Mouse (Mus musculus) heart, embryonic 14.5 days (tissue): ENCODE data around the gene Mpped2. TPM values are rescaled to one million over a fixed set of nuclear protein-coding genes. Genes with fewer than 3 reads are reported as not detected.

Experiments
- ATAC-seq: fragments of 200-750 bp; cut with Nextera tagmentation; 2 replicates; pipeline ENCODE4 v1.8.0; 2017; ENCODE audit warnings: low read depth, moderate TSS enrichment; ENCODE audit not compliant: insufficient number of reproducible peaks, insufficient read depth, low FRiP score
- H3K27ac ChIP-seq, 2 experiments: fragments of 200-500 bp in 1 of 2; fragments of 300-500 bp in 1 of 2; sonication (generic) in 1 of 2; replicated peaks in 1 of 2; 2 replicates each; pipeline ENCODE4 v1.5.1; 2012 to 2014; ENCODE audit warnings: low read depth in 2 of 2, low read length in 2 of 2, control low read depth in 1 of 2, mild to moderate bottlenecking in 1 of 2, mixed read lengths in 1 of 2; ENCODE audit not compliant: control insufficient read depth in 1 of 2, insufficient read depth in 1 of 2
- H3K27me3 ChIP-seq: fragments of 300-500 bp; sonication (generic); 2 replicates; pipeline ENCODE4 v1.6.1; 2014; ENCODE audit warnings: mild to moderate bottlenecking, low read length, control low read depth; ENCODE audit not compliant: control insufficient read depth, insufficient read depth
- H3K36me3 ChIP-seq: fragments of 300-500 bp; sonication (generic); 2 replicates; pipeline ENCODE4 v1.6.1; 2014; ENCODE audit warnings: mild to moderate bottlenecking, control low read depth, low read length, mixed read lengths; ENCODE audit not compliant: control insufficient read depth, insufficient read depth
- H3K4me1 ChIP-seq, 2 experiments: fragments of 200-500 bp in 1 of 2; fragments of 300-500 bp in 1 of 2; sonication (generic) in 1 of 2; 2 replicates each; pipeline ENCODE4 v1.6.1; 2012 to 2014; ENCODE audit warnings: low read length in 2 of 2, control low read depth in 1 of 2, mixed read lengths in 1 of 2; ENCODE audit not compliant: control insufficient read depth in 2 of 2, insufficient read depth in 2 of 2
- H3K4me2 ChIP-seq: fragments of 300-500 bp; sonication (generic); 2 replicates; pipeline ENCODE4 v1.6.1; 2014; ENCODE audit warnings: mild to moderate bottlenecking, low read length
- H3K4me3 ChIP-seq, 2 experiments: fragments of 200-500 bp in 1 of 2; fragments of 300-500 bp in 1 of 2; sonication (generic) in 1 of 2; 2 replicates each; pipeline ENCODE4 v1.5.1; 2012 to 2014; ENCODE audit warnings: low read length in 2 of 2, mild to moderate bottlenecking in 2 of 2, control low read depth in 1 of 2, low read depth in 1 of 2, moderate library complexity in 1 of 2; ENCODE audit not compliant: control insufficient read depth in 1 of 2, insufficient read depth in 1 of 2
- H3K9ac ChIP-seq: fragments of 300-500 bp; sonication (generic); 2 replicates; pipeline ENCODE4 v1.6.1; 2014; ENCODE audit warnings: mild to moderate bottlenecking, low read length
- H3K9me3 ChIP-seq: fragments of 300-500 bp; sonication (generic); 2 replicates; pipeline ENCODE4 v1.6.1; 2016; ENCODE audit warnings: low read length, control low read depth; ENCODE audit not compliant: control insufficient read depth
- WGBS: fragments of 180-500 bp; shearing (Covaris S2); extraction: QIAGEN DNeasy Blood & Tissue Kit; methylation state at CpG from one replicate; pipeline ENCODE4 v1.1.7; 2014; 5-methylcytosine and 5-hydroxymethylcytosine counted together
- polyA plus RNA-seq: library from polyadenylated mRNA; unstranded; fragments of >200 nt; fragmentation: Nextera tagmentation; extraction: Ambion mirVana; gene quantifications from 2 replicates; pipeline ENCODE4 v1.2.1, GENCODE M21; 2014

Mpped2 gene
- polyA plus RNA-seq, 1 experiment from 2014 or later, result 68.7 TPM

DNA sequence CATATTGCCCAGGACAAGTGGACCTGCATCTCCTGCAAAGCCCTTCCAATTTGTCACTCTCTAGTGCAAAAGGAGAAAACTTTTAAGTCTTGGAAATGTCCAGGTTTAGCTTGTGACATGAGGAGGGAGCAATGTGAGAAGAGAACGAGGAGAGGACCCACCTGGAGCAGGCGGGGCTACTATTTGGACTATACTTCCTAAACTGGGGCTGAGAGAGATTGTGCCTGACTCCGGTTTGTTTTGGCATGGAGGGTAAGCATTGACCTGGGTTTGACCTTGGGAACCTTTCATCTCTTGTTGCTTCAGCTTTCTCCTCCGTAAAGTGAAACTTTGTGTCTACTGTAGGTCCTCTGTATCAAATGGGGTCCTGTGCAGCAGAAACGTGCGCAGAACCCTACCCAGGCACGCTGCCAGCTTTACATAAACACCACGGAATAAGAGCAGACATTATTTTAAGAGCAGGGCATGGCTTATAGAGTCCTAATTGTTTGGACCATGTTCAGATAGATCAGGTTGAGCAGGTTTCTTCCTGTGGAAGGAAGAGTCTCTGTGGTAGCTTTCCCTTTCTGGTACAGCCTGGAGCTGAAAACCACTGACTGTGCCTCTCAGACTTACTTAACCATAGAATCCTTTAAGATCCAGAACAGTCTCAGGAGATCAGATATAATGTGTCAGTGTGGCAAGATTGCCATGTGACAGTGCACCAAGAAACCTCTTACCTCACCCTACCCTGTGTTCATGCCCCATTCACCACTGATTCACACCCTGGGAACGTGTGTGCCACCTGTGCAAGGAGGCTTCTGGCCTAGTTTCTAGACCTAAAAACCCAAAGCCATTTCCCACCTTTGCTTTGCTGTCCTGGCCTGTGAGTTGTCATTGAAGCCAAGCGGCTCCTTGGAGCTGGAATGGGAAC lies 152.0 kb downstream of the Mpped2 start:
- no peaks in the 10 kb centered on the region for H3K27me3 ChIP-seq
- no peaks in the 10 kb centered on the region for H3K9me3 ChIP-seq
- peak overlapping the region; percentile 53 for H3K4me2 ChIP-seq
- H3K9ac ChIP-seq, result 0 out of 2 replicates have a peak overlapping the region, but pooled peaks have one; percentile 34
- no peaks in the 10 kb centered on the region for H3K36me3 ChIP-seq
- peak overlapping the region; percentile 56 to 69 for H3K27ac ChIP-seq
- no peak for ATAC-seq
- no peak overlapping the region for H3K4me3 ChIP-seq
- H3K4me1 ChIP-seq, result peaks cover 18 to 37% of the 10 kb centered on the region in 2 experiments
- WGBS, result 30% methylated on average over 10 of the region's 10 CpGs

- H3K9ac ChIP-seq, result no peak overlapping the region
- WGBS, result 47% methylated on average over 4 of the region's 4 CpGs
- H3K27ac ChIP-seq, result peak overlapping the region in 1 of 2 experiments; percentile 49; a peak in 2 of 4 replicates
Observed at GRCm38 (mm10) chr2:106846511-106846910, 153.4 kb downstream of the Mpped2 start.

DNA sequence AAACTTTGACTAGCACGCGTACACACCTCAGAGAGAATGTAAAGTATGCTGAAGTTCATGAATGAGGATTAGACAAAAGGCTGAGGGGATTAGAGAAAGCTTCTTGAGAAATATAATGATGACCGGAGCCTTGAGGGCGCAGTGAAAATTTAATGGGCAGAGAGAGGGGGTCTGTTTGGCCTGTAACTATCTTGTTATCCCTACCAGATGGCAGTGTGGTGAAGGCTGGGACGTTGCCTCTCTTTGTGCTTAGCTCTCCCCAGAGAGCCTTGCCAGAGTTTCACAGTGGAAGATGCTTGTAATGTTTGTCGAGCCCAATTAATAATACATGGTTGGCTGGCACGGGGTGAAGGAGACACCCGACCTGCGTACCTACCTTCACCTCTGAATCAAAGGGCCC lies 156.3 kb downstream of the Mpped2 start:
- no peak overlapping the region for H3K9ac ChIP-seq
- H3K4me3 ChIP-seq, result no peak overlapping the region
- 84% methylated on average over 9 of the region's 9 CpGs for WGBS
- ATAC-seq, result no peak
- H3K9me3 ChIP-seq, result no peaks in the 10 kb centered on the region
- H3K36me3 ChIP-seq, result no peaks in the 10 kb centered on the region
- no peak overlapping the region for H3K27ac ChIP-seq
- no peaks in the 10 kb centered on the region for H3K27me3 ChIP-seq
- no peak overlapping the region for H3K4me2 ChIP-seq
- peaks cover 20 to 40% of the 10 kb centered on the region in 2 experiments for H3K4me1 ChIP-seq

More at GRCm38 (mm10) chr2:106846511-106846910, 153.4 kb downstream of the Mpped2 start:
- Histone ChIP-seq H3K4me2 (no peak overlapping the region), H3K27me3 (no peaks in the 10 kb centered on the region), H3K4me3 (no peak overlapping the region), H3K9me3 (no peaks in the 10 kb centered on the region), H3K4me1 (peaks cover 19 to 37% of the 10 kb centered on the region in 2 experiments), H3K36me3 (no peaks in the 10 kb centered on the region)
- ATAC-seq, result no peak

GRCm38 (mm10) chr2:106851515-106851914 lies 158.4 kb downstream of the Mpped2 start:
- Histone ChIP-seq H3K4me2 (no peak overlapping the region), H3K9me3 (no peaks in the 10 kb centered on the region), H3K4me1 (peaks cover 27 to 42% of the 10 kb centered on the region in 2 experiments), H3K9ac (no peak overlapping the region), H3K27me3 (no peaks in the 10 kb centered on the region), H3K27ac (no peak overlapping the region), H3K36me3 (no peaks in the 10 kb centered on the region), H3K4me3 (no peak overlapping the region)
- 85% methylated on average over 8 of the region's 8 CpGs for WGBS
- ATAC-seq, result no peak

- Histone ChIP-seq H3K9me3 (no peaks in the 10 kb centered on the region), H3K9ac (no peak overlapping the region), H3K4me2 (peak overlapping the region; percentile 36), H3K4me1 (peaks cover 36 to 57% of the 10 kb centered on the region in 2 experiments), H3K27ac (peak overlapping the region; percentile 35 to 51), H3K4me3 (no peak overlapping the region), H3K27me3 (no peaks in the 10 kb centered on the region), H3K36me3 (no peaks in the 10 kb centered on the region)
- WGBS, result 36% methylated on average over 4 of the region's 4 CpGs
- no peak for ATAC-seq
Observed at GRCm38 (mm10) chr2:106854213-106854612, 161.1 kb downstream of the Mpped2 start.

GRCm38 (mm10) chr2:106854758-106855157 lies 161.7 kb downstream of the Mpped2 start:
- ATAC-seq, result peak; percentile 37; the same call in 1 of the 2 replicates
- peak overlapping the region; percentile 36 for H3K4me2 ChIP-seq
- peak overlapping the region; percentile 35 to 51 for H3K27ac ChIP-seq
- H3K4me1 ChIP-seq, result peaks cover 34 to 57% of the 10 kb centered on the region in 2 experiments
- H3K27me3 ChIP-seq, result no peaks in the 10 kb centered on the region
- H3K9ac ChIP-seq, result no peak overlapping the region
- WGBS, result 18% methylated on average over 8 of the region's 8 CpGs
- H3K9me3 ChIP-seq, result no peaks in the 10 kb centered on the region
- no peaks in the 10 kb centered on the region for H3K36me3 ChIP-seq
- H3K4me3 ChIP-seq, result no peak overlapping the region

DNA sequence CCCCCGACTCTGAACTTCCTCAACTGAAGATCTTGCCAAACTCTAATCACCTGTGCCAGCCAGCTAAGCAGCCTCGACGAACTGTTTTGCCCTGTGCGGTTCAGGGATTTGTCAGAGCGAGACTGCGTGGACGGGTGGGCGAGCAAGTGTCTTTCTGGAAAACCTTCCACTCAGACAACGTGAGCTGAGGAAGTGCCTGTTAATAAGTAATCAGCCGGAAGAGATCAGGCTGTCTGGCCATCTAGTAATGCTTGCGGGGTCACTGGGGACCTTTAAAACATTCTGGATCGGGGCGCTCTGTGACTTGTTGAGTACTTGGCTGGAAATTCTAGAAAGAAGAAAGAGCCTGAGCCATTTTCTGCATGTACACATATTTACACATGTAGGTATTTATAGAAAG lies 162.1 kb downstream of the Mpped2 start:
- Histone ChIP-seq H3K9me3 (no peaks in the 10 kb centered on the region), H3K36me3 (no peaks in the 10 kb centered on the region), H3K4me1 (peaks cover 34 to 57% of the 10 kb centered on the region in 2 experiments), H3K27me3 (no peaks in the 10 kb centered on the region), H3K9ac (no peak overlapping the region), H3K4me3 (no peak overlapping the region), H3K27ac (peak overlapping the region; percentile 35 to 51), H3K4me2 (peak overlapping the region; percentile 36)
- 50% methylated on average over 13 of the region's 13 CpGs for WGBS
- no peak for ATAC-seq
